Mouse (Mus musculus) brain, embryonic 14.5 days (tissue): ENCODE measurements around the gene Siva1. TPM values are rescaled to one million over a fixed set of nuclear protein-coding genes. Genes with fewer than 3 reads are reported as not detected.

ENCODE experiments used
- DNase-seq: peaks from one replicate; pipeline ENCODE4 v3.0.0-alpha.2; 2011; ENCODE audit warnings: low read depth
- CTCF ChIP-seq: fragments of 200-500 bp; IDR thresholded peaks from 2 replicates; pipeline ENCODE4 v1.5.1; 2012; ENCODE audit warnings: inconsistent platforms, mild to moderate bottlenecking, moderate library complexity, borderline replicate concordance; ENCODE audit not compliant: insufficient read depth, insufficient read length; ENCODE audit errors: extremely low read depth
- POLR2A ChIP-seq: fragments of 200-500 bp; IDR thresholded peaks from 2 replicates; pipeline ENCODE4 v1.6.1; 2012; ENCODE audit warnings: mild to moderate bottlenecking, inconsistent platforms, borderline replicate concordance; ENCODE audit not compliant: poor library complexity, insufficient read depth, insufficient read length, severe bottlenecking; ENCODE audit errors: extremely low read depth
- polyA plus RNA-seq: library from polyadenylated mRNA; depleted of rRNA; stranded (reverse); fragments of >200 nt; gene quantifications from 2 replicates; pipeline ENCODE4 v1.2.3, GENCODE M21; 2012

Siva1 gene
- polyA plus RNA-seq, 1 experiment, result 57.4 TPM

DNA sequence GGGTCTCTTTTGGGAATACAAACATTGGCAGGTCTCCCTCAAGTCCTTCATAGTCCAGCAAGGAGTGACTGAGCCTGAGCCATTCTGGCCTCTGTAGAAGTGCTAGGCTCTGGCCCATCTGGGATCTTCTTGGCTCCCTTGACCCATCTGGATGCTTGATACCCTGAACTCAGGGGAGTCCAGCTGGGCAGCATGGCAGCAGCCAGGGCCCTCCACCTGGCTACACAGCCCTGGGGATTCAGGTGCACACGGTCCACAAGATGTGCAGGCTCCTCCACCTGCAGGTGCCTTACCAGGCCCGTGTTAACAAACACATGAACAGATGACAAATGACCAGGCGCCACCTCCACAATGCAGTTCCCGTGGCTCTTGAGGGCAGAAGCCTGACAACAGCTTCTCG lies 20.2 kb downstream of the Siva1 start:
- DNase-seq, result no peak
- TF ChIP-seq CTCF (no peak), POLR2A (no peak)

GRCm38 (mm10) chr12:112665445-112665844 lies 21.0 kb downstream of the Siva1 start:
- TF ChIP-seq POLR2A, result no peak
- no peak for TF ChIP-seq CTCF
- peak; percentile 94 for DNase-seq

DNA sequence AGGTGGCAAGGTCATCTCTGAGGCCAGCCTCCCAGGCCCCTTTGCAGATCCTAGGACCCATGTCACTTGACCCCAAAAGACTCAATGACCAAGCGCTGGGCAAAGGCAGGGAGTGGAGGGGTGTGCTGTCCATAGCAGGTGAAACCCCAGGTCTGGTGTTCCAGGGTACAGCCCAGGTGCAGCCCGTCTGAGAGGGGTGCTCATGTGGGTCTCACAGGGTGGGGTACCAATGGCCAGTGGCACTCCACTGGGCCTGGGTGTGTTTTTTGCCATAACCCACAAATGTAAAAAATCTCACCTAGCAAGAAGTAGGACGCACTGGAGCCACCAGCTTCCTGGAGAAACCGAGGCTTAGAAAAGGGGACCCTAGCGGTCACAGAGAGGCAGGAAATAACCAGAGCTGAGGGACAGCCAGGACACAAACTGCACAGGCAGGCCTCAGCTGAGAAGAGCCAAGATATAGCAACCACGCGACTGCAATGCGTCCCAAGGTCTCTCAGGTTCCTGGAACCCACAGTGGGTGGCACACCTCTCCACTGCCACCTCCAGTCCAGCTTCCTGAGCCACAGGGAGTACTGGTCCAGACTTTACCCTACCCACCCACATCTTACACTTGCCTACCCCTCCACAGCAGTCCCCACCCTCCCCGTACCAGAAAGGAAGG lies 21.5 kb downstream of the Siva1 start:
- DNase-seq, result no peak
- no peak for TF ChIP-seq POLR2A
- no peak for TF ChIP-seq CTCF

DNA sequence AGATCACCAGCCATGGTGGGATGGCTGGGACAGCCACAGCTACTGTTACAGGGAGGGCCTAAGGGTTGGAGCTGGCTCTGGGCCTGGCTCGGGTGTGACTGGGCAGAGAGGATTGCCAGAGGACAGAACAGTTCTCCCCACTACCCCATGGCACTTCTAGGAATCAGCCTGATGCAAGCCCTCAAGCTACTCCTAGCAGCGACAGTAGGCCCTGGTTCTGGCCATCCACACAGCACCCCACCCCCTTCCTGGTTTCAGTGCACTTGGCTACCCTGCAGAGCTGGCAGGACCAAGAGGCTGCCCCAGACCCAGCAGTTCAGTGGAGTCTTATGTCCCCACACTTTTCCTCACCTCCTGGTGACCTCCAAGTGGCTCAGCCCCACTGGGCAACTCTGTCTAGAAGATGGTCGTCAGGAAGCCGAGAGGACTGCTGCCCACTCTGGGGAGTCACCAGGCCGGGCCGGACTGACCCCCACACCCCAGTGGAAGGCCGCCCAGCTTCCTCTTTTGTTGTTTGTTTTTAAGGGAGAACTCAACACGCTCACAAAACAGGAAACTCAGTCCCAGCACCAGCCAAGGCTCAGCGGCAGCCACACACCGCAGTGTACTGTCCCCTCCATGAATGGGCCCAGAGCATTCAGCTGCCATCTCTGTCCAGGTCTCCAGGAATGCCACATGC lies 23.3 kb downstream of the Siva1 start:
- no peak for DNase-seq
- TF ChIP-seq POLR2A (no peak), CTCF (no peak)

DNA sequence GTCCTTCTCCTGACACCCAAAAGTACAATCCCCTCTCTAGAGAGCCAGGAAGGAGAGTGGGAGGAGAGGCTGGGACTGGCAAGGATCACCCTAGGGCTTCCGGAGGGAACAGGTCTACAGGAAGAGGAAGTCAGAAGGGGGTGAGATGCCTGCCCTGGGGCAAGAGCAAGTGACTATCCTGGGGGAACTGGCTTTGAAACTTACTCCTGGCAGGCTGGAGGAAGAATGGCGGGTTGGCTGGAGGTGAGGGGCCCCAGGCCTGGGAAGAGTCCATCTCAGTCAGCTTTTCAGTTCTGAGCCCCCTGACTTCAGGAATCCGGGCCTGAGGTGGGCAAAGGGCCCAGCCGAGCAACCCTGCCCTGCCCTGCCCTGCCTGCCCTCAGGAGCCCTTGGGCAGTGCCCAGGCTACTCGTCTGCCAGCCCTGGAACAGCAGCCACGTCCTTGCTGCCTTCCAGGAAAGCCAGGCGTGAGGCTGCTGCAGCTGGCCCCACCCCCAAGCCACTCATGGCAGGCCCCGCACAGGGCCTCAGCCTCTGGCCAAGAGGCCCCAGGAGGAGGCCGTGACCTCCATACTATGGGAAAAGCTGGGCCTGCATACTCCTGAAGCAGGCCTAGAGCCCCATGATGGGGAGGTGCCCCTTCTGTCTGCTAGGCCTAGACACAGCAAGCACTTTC lies 26.4 kb downstream of the Siva1 start:
- TF ChIP-seq CTCF, result no peak
- TF ChIP-seq POLR2A, result no peak
- DNase-seq, result no peak

GRCm38 (mm10) chr12:112671891-112672290 lies 27.4 kb downstream of the Siva1 start:
- TF ChIP-seq CTCF, result no peak; the same call in 1 of the 2 replicates
- no peak for TF ChIP-seq POLR2A
- no peak for DNase-seq

DNA sequence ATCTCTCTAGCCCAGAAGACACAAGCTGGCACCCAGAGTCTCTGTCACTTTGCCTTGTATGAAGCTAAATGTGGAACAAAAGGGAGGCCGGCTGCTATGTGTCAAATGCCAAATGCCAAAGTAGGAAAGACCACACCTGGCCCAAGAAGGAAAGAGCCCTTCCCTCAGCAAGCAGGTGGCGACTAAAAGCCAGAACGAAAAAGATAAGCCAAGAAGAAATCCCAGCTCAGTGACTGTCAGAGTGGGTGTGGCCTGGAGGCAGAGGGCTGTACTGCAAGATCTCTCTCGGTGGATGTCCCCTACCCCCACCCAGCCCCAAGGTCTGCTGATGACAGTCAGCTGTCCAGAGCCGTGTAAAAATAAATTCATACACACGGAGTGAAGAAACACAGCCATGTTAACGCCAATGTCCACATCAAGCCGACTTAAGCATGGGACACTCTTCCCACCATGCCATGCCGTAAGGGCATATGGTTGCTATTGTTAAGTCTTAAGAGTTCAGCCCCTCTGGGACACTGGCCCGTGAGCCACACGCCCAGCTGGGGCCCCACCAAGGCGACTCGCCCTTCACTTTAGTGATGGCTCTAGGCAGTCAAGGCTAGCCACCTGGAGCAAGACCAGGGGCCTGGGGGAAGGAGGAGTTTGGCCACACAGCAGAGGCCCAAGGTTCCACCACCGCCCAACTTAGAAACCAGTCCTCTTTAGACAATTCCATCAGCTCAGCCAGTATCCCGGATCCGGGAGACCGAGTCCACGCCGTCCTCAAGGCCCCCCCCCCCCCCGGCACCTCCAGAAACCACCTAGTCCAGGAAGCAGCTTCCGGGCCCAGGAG lies 28.5 kb downstream of the Siva1 start:
- TF ChIP-seq POLR2A (no peak), CTCF (peak; percentile 41; the same call in 1 of the 2 replicates)
- DNase-seq, result peak; percentile 67

DNA sequence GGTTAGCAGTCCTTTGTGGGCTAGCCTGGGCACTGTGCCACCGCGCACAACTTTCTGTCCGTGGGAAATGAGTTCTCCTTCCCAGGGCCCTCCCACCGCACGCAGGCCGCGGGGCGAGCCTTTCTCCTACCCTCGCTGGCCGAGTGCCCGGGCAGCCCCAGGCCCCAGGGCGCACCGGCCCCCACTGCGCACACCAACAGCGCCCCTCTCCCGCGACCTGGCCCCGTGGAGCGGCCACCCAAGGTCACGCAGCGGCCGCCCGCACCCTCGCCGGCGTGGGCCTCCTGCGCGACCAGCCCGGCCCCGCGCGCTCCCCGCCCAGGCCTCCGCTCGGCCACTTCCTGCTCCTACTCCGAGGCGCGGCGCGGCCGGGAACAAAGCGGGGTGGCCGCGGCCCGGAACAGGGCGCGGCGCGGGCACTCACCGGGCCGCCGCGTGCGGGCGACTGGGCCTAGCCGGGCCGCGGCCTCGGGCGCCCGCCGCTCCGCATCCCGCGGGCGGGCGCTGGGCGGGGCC lies 29.2 kb downstream of the Siva1 start:
- TF ChIP-seq POLR2A (no peak), CTCF (no peak)
- DNase-seq, result peak; percentile 65

- TF ChIP-seq POLR2A (no peak; the same call in 1 of the 2 replicates), CTCF (no peak)
- DNase-seq, result peak; percentile 56
Measured at GRCm38 (mm10) chr12:112674132-112675011, 29.9 kb downstream of the Siva1 start, which contains the start of gene Akt1. TSS of gene Akt1 (minus strand) at chr12:112674884.
